Mouse (Mus musculus): ENCODE measurements around the gene Tsc22d3. TPM values are rescaled to one million over a fixed set of nuclear protein-coding genes. Genes with fewer than 3 reads are reported as not detected.

Tsc22d3 gene
- polyA plus RNA-seq, 1 experiment from 2014 or later: 124 TPM

DNA sequence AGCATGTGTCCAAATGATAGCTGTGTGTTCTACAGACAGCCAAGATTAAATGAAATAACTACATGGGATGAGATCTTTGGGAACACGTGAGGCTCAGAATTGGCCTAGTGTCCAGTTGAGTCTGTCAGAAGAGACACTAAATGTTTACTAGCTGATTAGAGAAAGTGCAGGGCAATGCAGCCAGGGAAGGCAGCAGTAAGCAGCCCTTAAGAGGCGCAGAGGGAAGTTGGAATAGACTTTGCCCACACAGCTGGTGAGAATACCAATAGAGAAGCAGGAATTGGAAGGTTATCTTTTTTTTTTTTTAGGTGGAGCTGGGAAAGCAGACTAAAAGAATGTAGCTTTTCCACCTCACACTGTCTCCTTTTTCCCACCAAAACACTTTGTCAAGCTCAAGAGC is 61.8 kb downstream of the Tsc22d3 start:
- H3K4me3 ChIP-seq (ENCODE audit: low read depth, low read length): no peak overlapping the region
- no peak for ATAC-seq (ENCODE audit: low read depth)
- WGBS: 72% methylated on average over 2 of the region's 2 CpGs
- no peaks in the 10 kb centered on the region for H3K9me3 ChIP-seq (ENCODE audit: control insufficient read depth, low read length)
- H3K36me3 ChIP-seq (ENCODE audit: control insufficient read depth, insufficient read depth, low read length): no peaks in the 10 kb centered on the region
- no peak overlapping the region for H3K4me2 ChIP-seq (ENCODE audit: low read depth, low read length)
- peaks cover 4% of the 10 kb centered on the region; the same call in 1 of the 2 replicates for H3K27me3 ChIP-seq (ENCODE audit: control insufficient read depth, insufficient read depth, low read length)
- no peak overlapping the region for H3K9ac ChIP-seq (replicated peaks; ENCODE audit: low read depth, low read length)
- H3K27ac ChIP-seq (ENCODE audit: low read depth, low read length): no peak overlapping the region
- 0 out of 2 replicates have a peak, but pooled peaks cover 2% of the 10 kb centered on the region for H3K4me1 ChIP-seq (ENCODE audit: control insufficient read depth, insufficient read depth, low read length)

DNA sequence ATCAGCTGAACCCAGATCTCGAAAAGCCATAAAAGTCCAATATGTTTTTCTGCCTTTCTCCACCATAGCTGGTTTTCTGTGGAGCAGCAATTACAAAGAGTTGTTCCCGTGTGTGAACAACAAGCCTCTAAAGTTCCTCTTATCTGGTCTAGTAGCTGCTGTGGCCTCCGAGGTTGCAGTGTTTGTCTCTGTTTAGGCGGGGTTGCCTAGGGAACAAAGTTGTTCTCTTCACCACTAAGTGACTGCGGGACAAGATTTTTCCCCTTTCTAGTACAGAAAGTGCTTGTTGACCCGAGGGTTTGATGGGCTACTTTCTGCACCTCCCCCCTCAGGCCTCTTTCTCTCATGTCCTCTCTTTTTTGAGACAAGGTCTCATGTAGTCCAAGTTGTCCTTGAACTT is 62.8 kb downstream of the Tsc22d3 start:
- Histone ChIP-seq H3K27ac (ENCODE audit: low read depth, low read length) (no peak overlapping the region), H3K9me3 (ENCODE audit: control insufficient read depth, low read length) (no peaks in the 10 kb centered on the region), H3K4me1 (ENCODE audit: control insufficient read depth, insufficient read depth, low read length) (0 out of 2 replicates have a peak, but pooled peaks cover 2% of the 10 kb centered on the region), H3K4me2 (ENCODE audit: low read depth, low read length) (no peak overlapping the region), H3K27me3 (ENCODE audit: control insufficient read depth, insufficient read depth, low read length) (peaks cover 4% of the 10 kb centered on the region; the same call in 1 of the 2 replicates), H3K9ac (replicated peaks; ENCODE audit: low read depth, low read length) (no peak overlapping the region), H3K36me3 (ENCODE audit: control insufficient read depth, insufficient read depth, low read length) (no peaks in the 10 kb centered on the region), H3K4me3 (ENCODE audit: low read depth, low read length) (no peak overlapping the region)
- no peak for ATAC-seq (ENCODE audit: low read depth)
- 42% methylated on average over 6 of the region's 6 CpGs for WGBS

DNA sequence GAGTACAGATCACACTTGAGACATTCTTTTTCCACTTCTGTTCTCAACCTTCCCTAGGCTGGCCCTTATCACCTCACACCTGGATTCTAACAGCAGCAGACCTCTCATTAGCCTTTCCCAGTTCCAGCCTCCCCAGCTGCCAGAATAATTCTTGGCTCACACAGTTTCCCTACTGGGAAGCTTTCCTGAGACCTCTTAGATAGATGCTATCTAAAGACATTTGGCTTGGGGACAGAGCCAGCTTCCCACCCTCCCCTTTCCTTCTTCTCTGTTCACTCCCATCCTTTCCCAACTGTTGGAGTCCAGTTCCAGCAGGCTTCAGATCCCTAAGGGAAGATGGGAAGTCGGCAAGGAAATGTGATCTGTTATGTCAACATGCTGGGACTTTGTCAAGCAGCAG is 65.0 kb downstream of the Tsc22d3 start:
- H3K27ac ChIP-seq (ENCODE audit: low read depth, low read length): no peak overlapping the region
- H3K4me1 ChIP-seq (ENCODE audit: control insufficient read depth, insufficient read depth, low read length): no peaks in the 10 kb centered on the region
- 57% methylated on average over 1 of the region's 1 CpGs for WGBS
- no peak for ATAC-seq (ENCODE audit: low read depth)
- H3K9me3 ChIP-seq (ENCODE audit: control insufficient read depth, low read length): no peaks in the 10 kb centered on the region
- H3K9ac ChIP-seq (replicated peaks; ENCODE audit: low read depth, low read length): no peak overlapping the region
- no peaks in the 10 kb centered on the region for H3K27me3 ChIP-seq (ENCODE audit: control insufficient read depth, insufficient read depth, low read length)
- no peak overlapping the region for H3K4me2 ChIP-seq (ENCODE audit: low read depth, low read length)
- H3K4me3 ChIP-seq (ENCODE audit: low read depth, low read length): no peak overlapping the region
- no peaks in the 10 kb centered on the region for H3K36me3 ChIP-seq (ENCODE audit: control insufficient read depth, insufficient read depth, low read length)

DNA sequence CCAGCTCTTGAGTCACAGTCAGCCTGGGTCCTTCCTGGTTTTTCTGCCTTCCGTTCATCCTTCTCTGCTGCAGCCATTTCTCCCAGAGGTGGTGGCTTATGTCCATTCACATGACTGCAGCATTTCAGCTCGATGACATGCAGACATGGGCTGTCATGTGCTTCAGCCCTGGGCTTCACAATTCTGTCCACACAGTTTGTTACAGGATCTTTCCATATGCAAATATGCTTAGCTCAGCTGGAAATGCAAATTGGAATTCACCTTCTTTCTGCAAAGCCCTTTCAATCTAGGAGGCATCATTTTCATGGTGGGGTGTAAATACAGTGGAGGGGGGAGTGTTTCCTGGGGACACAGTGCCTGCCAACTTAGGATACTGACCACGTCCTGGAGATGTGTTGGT is 66.2 kb downstream of the Tsc22d3 start:
- no peaks in the 10 kb centered on the region for H3K9me3 ChIP-seq (ENCODE audit: control insufficient read depth, low read length)
- no peaks in the 10 kb centered on the region for H3K4me1 ChIP-seq (ENCODE audit: control insufficient read depth, insufficient read depth, low read length)
- H3K27me3 ChIP-seq (ENCODE audit: control insufficient read depth, insufficient read depth, low read length): no peaks in the 10 kb centered on the region
- no peak for ATAC-seq (ENCODE audit: low read depth)
- no peak overlapping the region for H3K27ac ChIP-seq (ENCODE audit: low read depth, low read length)
- no peak overlapping the region for H3K4me3 ChIP-seq (ENCODE audit: low read depth, low read length)
- H3K4me2 ChIP-seq (ENCODE audit: low read depth, low read length): no peak overlapping the region
- no peaks in the 10 kb centered on the region for H3K36me3 ChIP-seq (ENCODE audit: control insufficient read depth, insufficient read depth, low read length)
- 69% methylated on average over 3 of the region's 3 CpGs for WGBS
- H3K9ac ChIP-seq (replicated peaks; ENCODE audit: low read depth, low read length): no peak overlapping the region

DNA sequence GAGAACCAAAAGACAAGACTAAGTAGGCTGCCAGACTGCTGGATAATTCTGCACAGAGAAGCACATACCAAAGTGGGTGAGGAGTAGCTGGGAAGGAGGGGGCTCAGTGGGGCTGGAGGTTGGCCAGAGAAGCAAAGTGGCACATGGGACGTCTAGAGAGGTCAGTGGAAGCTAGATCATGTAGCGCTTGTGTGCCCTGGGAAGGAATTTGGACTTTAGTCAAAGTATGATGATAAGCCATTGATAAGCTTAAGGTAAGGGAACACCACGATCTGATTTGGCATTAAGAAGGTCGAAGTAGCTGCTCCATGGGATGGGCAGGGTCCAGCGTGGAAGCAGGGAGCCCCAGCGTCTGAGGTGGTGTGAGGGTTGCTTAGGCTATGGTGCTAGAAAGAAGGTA is 68.1 kb downstream of the Tsc22d3 start:
- Histone ChIP-seq H3K27ac (ENCODE audit: low read depth, low read length) (no peak overlapping the region), H3K4me3 (ENCODE audit: low read depth, low read length) (no peak overlapping the region), H3K9ac (replicated peaks; ENCODE audit: low read depth, low read length) (no peak overlapping the region), H3K4me2 (ENCODE audit: low read depth, low read length) (no peak overlapping the region), H3K27me3 (ENCODE audit: control insufficient read depth, insufficient read depth, low read length) (no peaks in the 10 kb centered on the region), H3K9me3 (ENCODE audit: control insufficient read depth, low read length) (no peaks in the 10 kb centered on the region), H3K36me3 (ENCODE audit: control insufficient read depth, insufficient read depth, low read length) (no peaks in the 10 kb centered on the region), H3K4me1 (ENCODE audit: control insufficient read depth, insufficient read depth, low read length) (no peaks in the 10 kb centered on the region)
- WGBS: 86% methylated on average over 6 of the region's 6 CpGs
- no peak for ATAC-seq (ENCODE audit: low read depth)

DNA sequence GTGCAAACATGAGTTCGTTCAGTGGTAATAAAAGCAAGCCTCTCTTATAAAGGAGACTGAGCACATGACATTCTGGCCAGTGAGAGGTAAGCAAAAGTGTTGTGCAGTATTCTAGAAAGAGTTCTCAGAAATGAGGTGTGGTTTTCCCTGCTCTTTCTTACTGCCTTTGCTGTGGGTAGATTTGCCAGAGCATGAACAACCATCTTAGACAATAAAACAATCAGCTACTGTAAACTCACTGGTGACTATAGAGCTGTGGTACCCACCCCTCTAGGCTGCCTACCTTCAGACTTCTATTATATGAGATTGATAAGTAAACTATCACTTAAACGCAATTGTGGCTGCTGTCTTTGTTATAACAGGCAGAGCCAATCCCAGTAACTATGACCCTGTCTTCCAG is 69.1 kb downstream of the Tsc22d3 start:
- Histone ChIP-seq H3K4me3 (ENCODE audit: low read depth, low read length) (no peak overlapping the region), H3K4me1 (ENCODE audit: control insufficient read depth, insufficient read depth, low read length) (no peaks in the 10 kb centered on the region), H3K27ac (ENCODE audit: low read depth, low read length) (no peak overlapping the region), H3K9ac (replicated peaks; ENCODE audit: low read depth, low read length) (no peak overlapping the region), H3K4me2 (ENCODE audit: low read depth, low read length) (no peak overlapping the region), H3K27me3 (ENCODE audit: control insufficient read depth, insufficient read depth, low read length) (no peaks in the 10 kb centered on the region), H3K9me3 (ENCODE audit: control insufficient read depth, low read length) (no peaks in the 10 kb centered on the region), H3K36me3 (ENCODE audit: control insufficient read depth, insufficient read depth, low read length) (no peaks in the 10 kb centered on the region)
- no peak for ATAC-seq (ENCODE audit: low read depth)
- 78% methylated on average over 2 of the region's 2 CpGs for WGBS

DNA sequence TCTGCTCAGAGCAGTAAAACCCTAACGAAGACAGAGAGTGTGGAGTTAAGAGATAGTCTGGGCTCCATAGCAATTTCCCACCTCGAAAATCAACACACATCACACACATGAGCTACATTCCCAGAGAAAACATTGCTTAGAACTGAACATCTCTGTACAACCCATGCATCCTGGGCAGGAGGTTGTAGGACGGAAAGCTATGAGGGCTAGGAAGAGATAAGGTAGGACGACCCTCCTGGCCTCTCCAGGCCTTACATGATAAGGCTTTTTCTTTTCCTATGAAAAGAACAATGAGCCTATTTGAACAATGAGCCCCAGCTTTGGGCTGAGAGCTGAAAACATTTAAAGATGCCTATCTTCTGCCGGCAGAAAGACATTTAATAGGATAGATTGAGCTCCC is 69.8 kb downstream of the Tsc22d3 start:
- no peak overlapping the region for H3K27ac ChIP-seq (ENCODE audit: low read depth, low read length)
- H3K4me2 ChIP-seq (ENCODE audit: low read depth, low read length): no peak overlapping the region
- no peaks in the 10 kb centered on the region for H3K27me3 ChIP-seq (ENCODE audit: control insufficient read depth, insufficient read depth, low read length)
- H3K36me3 ChIP-seq (ENCODE audit: control insufficient read depth, insufficient read depth, low read length): no peaks in the 10 kb centered on the region
- no peak overlapping the region for H3K9ac ChIP-seq (replicated peaks; ENCODE audit: low read depth, low read length)
- H3K4me1 ChIP-seq (ENCODE audit: control insufficient read depth, insufficient read depth, low read length): no peaks in the 10 kb centered on the region
- H3K9me3 ChIP-seq (ENCODE audit: control insufficient read depth, low read length): no peaks in the 10 kb centered on the region
- WGBS: 87% methylated on average over 5 of the region's 5 CpGs
- no peak for ATAC-seq (ENCODE audit: low read depth)
- no peak overlapping the region for H3K4me3 ChIP-seq (ENCODE audit: low read depth, low read length)

DNA sequence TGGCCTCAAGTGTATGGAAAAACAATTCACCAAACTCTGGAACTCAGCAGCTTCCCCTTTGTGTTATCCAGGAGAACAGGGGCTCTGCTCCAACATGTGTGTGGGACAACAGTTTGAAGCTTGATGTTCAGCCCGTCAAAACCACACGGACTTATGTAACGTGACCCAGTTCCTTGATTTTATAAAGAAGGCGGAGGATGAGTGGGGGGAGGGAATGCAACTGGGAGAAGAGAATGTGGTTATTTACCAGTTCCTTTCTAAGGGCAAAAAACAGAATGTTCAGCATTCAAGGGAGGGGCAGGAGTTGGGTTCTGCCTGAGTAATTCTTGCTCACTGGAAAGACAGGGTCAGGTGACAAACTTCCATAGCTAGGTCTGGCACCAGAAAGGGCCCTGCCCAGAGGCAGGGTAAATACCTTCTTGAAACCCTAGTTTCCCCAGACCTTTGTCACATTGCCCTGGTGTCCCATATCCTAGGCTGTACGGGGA is 71.3 kb downstream of the Tsc22d3 start:
- Histone ChIP-seq H3K9ac (replicated peaks; ENCODE audit: low read depth, low read length) (no peak overlapping the region), H3K4me1 (ENCODE audit: control insufficient read depth, insufficient read depth, low read length) (no peaks in the 10 kb centered on the region), H3K36me3 (ENCODE audit: control insufficient read depth, insufficient read depth, low read length) (no peaks in the 10 kb centered on the region), H3K27me3 (ENCODE audit: control insufficient read depth, insufficient read depth, low read length) (no peaks in the 10 kb centered on the region), H3K9me3 (ENCODE audit: control insufficient read depth, low read length) (no peaks in the 10 kb centered on the region), H3K27ac (ENCODE audit: low read depth, low read length) (no peak overlapping the region), H3K4me3 (ENCODE audit: low read depth, low read length) (no peak overlapping the region), H3K4me2 (ENCODE audit: low read depth, low read length) (no peak overlapping the region)
- ATAC-seq (ENCODE audit: low read depth): no peak
- 87% methylated on average over 5 of the region's 5 CpGs for WGBS

DNA sequence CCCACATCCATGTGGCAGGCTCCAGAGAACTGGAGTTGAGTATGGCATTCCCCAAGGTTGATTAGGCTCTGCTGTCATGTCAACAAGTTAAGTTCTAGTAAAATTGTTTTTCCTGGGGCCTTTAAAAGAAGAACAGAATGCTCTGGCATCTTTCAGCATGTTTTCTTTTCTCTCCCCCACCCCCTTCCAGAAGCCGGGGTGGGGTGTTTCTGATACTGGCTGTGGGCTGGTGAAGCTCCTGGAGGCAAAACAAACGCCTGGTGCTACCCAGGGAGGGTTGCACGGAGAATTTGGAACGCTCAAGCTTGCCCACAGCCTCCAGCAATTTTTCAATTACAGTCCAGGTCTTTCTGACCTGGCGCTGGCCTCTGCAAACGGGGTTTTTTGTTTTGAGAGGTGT is 73.2 kb downstream of the Tsc22d3 start:
- 61% methylated on average over 6 of the region's 6 CpGs for WGBS
- no peak for ATAC-seq (ENCODE audit: low read depth)

DNA sequence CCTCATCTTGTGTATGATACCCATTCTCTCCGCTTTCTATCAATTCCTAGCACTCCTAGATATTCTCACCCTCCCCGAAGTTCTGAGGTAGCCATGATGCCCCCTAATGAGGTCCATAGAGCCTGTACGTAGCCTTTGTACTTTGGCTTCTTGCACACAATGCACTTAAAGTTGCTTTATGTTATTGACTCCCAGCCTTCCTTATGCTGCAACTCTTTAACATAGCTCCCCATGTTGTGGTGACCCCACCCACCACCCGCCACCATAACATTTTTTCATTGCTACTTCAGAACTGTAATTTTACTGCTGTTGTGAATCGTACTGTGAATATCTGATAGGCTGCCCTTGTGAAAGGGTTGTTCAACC is 74.2 kb downstream of the Tsc22d3 start:
- 91% methylated on average over 5 of the region's 5 CpGs for WGBS

More for the DNA sequence above, 73.2 kb downstream of the Tsc22d3 start:
- Histone ChIP-seq H3K4me1 (ENCODE audit: control insufficient read depth, insufficient read depth, low read length) (no peaks in the 10 kb centered on the region), H3K9ac (replicated peaks; ENCODE audit: low read depth, low read length) (no peak overlapping the region), H3K36me3 (ENCODE audit: control insufficient read depth, insufficient read depth, low read length) (no peaks in the 10 kb centered on the region), H3K27ac (ENCODE audit: low read depth, low read length) (no peak overlapping the region), H3K4me2 (ENCODE audit: low read depth, low read length) (no peak overlapping the region), H3K27me3 (ENCODE audit: control insufficient read depth, insufficient read depth, low read length) (no peaks in the 10 kb centered on the region), H3K4me3 (ENCODE audit: low read depth, low read length) (no peak overlapping the region), H3K9me3 (ENCODE audit: control insufficient read depth, low read length) (no peaks in the 10 kb centered on the region)

More for the DNA sequence above, 74.2 kb downstream of the Tsc22d3 start:
- Histone ChIP-seq H3K36me3 (ENCODE audit: control insufficient read depth, insufficient read depth, low read length) (no peaks in the 10 kb centered on the region), H3K27ac (ENCODE audit: low read depth, low read length) (no peak overlapping the region), H3K4me3 (ENCODE audit: low read depth, low read length) (no peak overlapping the region), H3K4me2 (ENCODE audit: low read depth, low read length) (no peak overlapping the region), H3K27me3 (ENCODE audit: control insufficient read depth, insufficient read depth, low read length) (no peaks in the 10 kb centered on the region), H3K9me3 (ENCODE audit: control insufficient read depth, low read length) (no peaks in the 10 kb centered on the region), H3K9ac (replicated peaks; ENCODE audit: low read depth, low read length) (no peak overlapping the region), H3K4me1 (ENCODE audit: control insufficient read depth, insufficient read depth, low read length) (no peaks in the 10 kb centered on the region)
- no peak for ATAC-seq (ENCODE audit: low read depth)
